Mouse (Mus musculus): ENCODE measurements around the gene Defb5. TPM values are rescaled to one million over a fixed set of nuclear protein-coding genes. Genes with fewer than 3 reads are reported as not detected.
"Not testable (repeated sequence)": the region's sequence is repeated elsewhere in the genome, so short reads cannot be mapped to it uniquely, and the experiment has no call there.

The Defb5 gene
- not detected in 2 replicates for polyA plus RNA-seq (2015; fragmentation: Nextera tagmentation; extraction: Ambion mirVana)

- Histone ChIP-seq H3K4me3 (replicated peaks) (no peak within 1 kb of the TSS), H3K27me3 (no peaks in the 10 kb centered on the region), H3K4me1 (replicated peaks) (no peaks in the 10 kb centered on the region), H3K9me3 (replicated peaks) (no peaks in the 10 kb centered on the region), H3K9ac (no peak within 1 kb of the TSS), H3K27ac (replicated peaks) (no peak within 1 kb of the TSS), H3K36me3 (replicated peaks) (no peaks in the 10 kb centered on the region), H3K4me2 (no peak within 1 kb of the TSS)
- WGBS (ENCODE audit: insufficient replicate concordance) = 75% methylated on average over 5 of the region's 5 CpGs
- no peak for ATAC-seq (ENCODE audit: insufficient read depth)
Measured at GRCm38 (mm10) chr8:19247280-19247679, at the start of gene Defb5. Gene Defb5 (plus strand): TSS chr8:19247580.

GRCm38 (mm10) chr8:19225161-19225560 is 22.2 kb upstream of the Defb5 start, which contains the start of gene Defb6:
Gene Defb6 (plus strand): TSS chr8:19225478.
- H3K9me3 ChIP-seq (replicated peaks) = no peaks in the 10 kb centered on the region
- no peak for ATAC-seq (ENCODE audit: insufficient read depth)
- H3K27ac ChIP-seq (replicated peaks) = no peak within 1 kb of the TSS
- WGBS (ENCODE audit: insufficient replicate concordance) = 52% methylated on average over 1 of the region's 1 CpGs
- no peaks in the 10 kb centered on the region for H3K4me1 ChIP-seq (replicated peaks)
- H3K36me3 ChIP-seq (replicated peaks) = no peaks in the 10 kb centered on the region
- no peak within 1 kb of the TSS for H3K9ac ChIP-seq
- no peaks in the 10 kb centered on the region for H3K27me3 ChIP-seq
- H3K4me2 ChIP-seq = no peak within 1 kb of the TSS
- H3K4me3 ChIP-seq (replicated peaks) = no peak within 1 kb of the TSS

DNA sequence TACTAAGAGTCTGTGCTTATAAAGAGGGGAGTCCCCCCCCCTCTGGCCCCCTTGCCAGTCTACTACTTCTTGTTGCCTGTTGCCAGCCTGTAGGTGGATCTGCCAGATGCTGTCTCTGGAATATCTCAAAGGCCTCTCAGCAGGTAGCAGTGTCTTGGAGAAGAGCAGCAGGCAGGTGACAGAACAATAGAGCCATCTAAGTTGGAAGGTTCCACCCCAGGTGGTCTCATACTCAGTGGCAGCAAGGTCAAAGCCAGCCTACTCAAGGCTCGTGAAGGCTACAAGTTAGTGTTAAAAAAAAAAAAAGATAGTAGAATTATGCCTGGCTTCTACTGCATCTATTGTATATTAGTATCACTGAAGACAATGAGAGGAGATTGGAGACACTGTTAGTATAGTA is 9.3 kb upstream of the Defb5 start:
- Histone ChIP-seq H3K9me3 (replicated peaks) (no peaks in the 10 kb centered on the region), H3K4me1 (replicated peaks) (no peaks in the 10 kb centered on the region), H3K36me3 (replicated peaks) (no peaks in the 10 kb centered on the region), H3K9ac (no peak overlapping the region), H3K4me3 (replicated peaks) (no peak overlapping the region), H3K27ac (replicated peaks) (no peak overlapping the region), H3K4me2 (no peak overlapping the region), H3K27me3 (no peaks in the 10 kb centered on the region)
- no peak for ATAC-seq (ENCODE audit: insufficient read depth)
- 57% methylated on average over 1 of the region's 1 CpGs for WGBS (ENCODE audit: insufficient replicate concordance)

DNA sequence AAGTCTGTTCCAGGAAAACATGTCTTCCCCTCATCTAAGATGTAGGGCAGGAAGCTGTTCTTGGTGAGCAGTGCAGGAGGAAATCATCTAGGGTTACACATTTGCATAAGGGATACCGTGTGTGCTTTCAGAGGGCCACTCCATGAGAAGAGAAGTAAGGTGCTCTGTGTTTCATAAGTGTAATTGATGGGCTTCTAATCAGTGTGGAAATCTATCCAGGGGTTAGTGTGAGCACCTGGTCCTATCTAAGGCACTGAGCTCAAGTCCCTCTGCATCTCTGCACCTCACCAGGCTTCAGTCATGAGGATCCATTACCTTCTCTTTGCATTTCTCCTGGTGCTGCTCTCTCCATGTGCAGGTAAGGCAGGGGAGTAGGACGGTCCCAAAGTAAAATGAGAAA is 7.8 kb upstream of the Defb5 start, which contains the start of gene Defb46:
Defb46 (plus strand) TSS at position 301 of the 400 bp plus-strand sequence.
- 69% methylated on average over 2 of the region's 2 CpGs for WGBS (ENCODE audit: insufficient replicate concordance)
- no peaks in the 10 kb centered on the region for H3K4me1 ChIP-seq (replicated peaks)
- no peak within 1 kb of the TSS for H3K9ac ChIP-seq
- no peaks in the 10 kb centered on the region for H3K36me3 ChIP-seq (replicated peaks)
- H3K4me2 ChIP-seq = no peak within 1 kb of the TSS
- ATAC-seq (ENCODE audit: insufficient read depth) = no peak
- no peak within 1 kb of the TSS for H3K27ac ChIP-seq (replicated peaks)
- H3K9me3 ChIP-seq (replicated peaks) = no peaks in the 10 kb centered on the region
- no peak within 1 kb of the TSS for H3K4me3 ChIP-seq (replicated peaks)
- no peaks in the 10 kb centered on the region for H3K27me3 ChIP-seq

DNA sequence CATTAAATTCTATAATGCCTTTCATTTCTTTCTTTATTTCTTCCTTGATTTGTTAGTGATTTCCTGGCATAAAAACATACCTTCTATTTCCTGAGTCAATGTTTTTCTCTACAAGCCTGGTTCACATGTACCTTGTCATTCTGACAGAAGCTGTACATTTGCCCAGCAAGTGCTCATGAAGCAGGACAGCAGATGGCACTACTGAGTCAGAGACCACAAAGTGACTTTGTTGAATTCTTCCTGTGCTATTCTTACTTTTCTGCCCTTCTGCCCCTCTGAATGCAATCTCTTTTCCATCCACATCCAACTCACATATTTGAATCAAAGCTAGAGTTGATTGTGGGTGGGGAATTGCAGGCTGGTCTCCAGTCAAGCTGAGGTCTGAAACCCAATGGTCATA is 10.8 kb downstream of the Defb5 start:
- no peaks in the 10 kb centered on the region for H3K36me3 ChIP-seq (replicated peaks)
- no peak overlapping the region for H3K9ac ChIP-seq
- H3K27me3 ChIP-seq = no peaks in the 10 kb centered on the region
- no peak overlapping the region for H3K4me2 ChIP-seq
- H3K27ac ChIP-seq (replicated peaks) = no peak overlapping the region
- no peak overlapping the region for H3K4me3 ChIP-seq (replicated peaks)
- H3K9me3 ChIP-seq (replicated peaks) = no peaks in the 10 kb centered on the region
- no peak for ATAC-seq (ENCODE audit: insufficient read depth)
- H3K4me1 ChIP-seq (replicated peaks) = no peaks in the 10 kb centered on the region

DNA sequence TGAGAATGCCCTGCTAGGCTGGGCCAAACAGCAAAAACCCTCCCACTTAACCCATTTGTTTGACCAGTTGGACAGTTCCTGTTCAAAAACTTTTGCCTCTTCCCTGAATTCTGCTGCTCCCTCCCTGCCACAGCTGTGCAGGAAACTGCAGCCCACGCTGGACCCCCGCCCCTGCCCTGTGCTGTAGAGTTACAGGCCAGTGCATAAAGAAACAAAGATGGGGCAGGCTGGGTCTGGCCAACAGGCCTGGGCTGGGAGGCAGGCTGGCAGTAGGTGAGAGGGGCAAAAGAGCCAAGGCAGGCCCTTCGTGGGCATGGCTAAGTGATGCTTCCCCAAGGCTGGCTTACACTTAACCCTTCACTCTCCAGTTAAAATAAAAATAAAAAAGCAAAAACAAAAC is 12.3 kb downstream of the Defb5 start:
- H3K4me3 ChIP-seq (replicated peaks) = no peak overlapping the region
- no peak overlapping the region for H3K4me2 ChIP-seq
- H3K4me1 ChIP-seq (replicated peaks) = no peaks in the 10 kb centered on the region
- 39% methylated on average over 3 of the region's 3 CpGs for WGBS (ENCODE audit: insufficient replicate concordance)
- no peaks in the 10 kb centered on the region for H3K36me3 ChIP-seq (replicated peaks)
- no peak for ATAC-seq (ENCODE audit: insufficient read depth)
- H3K27me3 ChIP-seq = no peaks in the 10 kb centered on the region
- no peaks in the 10 kb centered on the region for H3K9me3 ChIP-seq (replicated peaks)
- H3K9ac ChIP-seq = no peak overlapping the region
- no peak overlapping the region for H3K27ac ChIP-seq (replicated peaks)

GRCm38 (mm10) chr8:19293060-19293459 is 45.7 kb downstream of the Defb5 start, which contains the start of gene Defb3:
Gene Defb3 (plus strand): TSS chr8:19293360.
- H3K27me3 ChIP-seq; H3K9ac ChIP-seq; H3K4me2 ChIP-seq; H3K27ac ChIP-seq (replicated peaks); ATAC-seq (ENCODE audit: insufficient read depth); H3K4me3 ChIP-seq (replicated peaks); H3K36me3 ChIP-seq (replicated peaks); H3K9me3 ChIP-seq (replicated peaks); H3K4me1 ChIP-seq (replicated peaks): not testable (repeated sequence)
- WGBS (ENCODE audit: insufficient replicate concordance) = 6% methylated on average over 2 of the region's 2 CpGs

DNA sequence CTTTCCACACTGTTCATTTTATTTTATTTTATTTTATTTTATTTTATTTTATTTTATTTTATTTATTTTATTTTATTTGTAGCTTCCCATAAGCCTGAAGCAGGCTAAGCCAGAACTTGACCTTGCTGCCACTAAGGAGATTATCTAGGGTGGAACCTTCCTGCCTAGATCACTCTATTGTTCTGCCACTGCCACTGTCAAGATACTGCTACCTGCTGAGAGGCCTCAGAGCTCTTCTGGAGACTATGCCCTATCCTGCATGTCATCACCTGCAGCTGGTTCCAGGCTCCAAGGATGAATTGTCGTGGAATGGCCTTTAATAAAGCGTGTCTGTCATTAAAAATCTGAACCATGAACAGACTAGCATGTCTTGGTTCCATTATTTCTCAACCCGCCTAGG is 51.0 kb downstream of the Defb5 start:
- H3K4me1 ChIP-seq (replicated peaks); H3K36me3 ChIP-seq (replicated peaks); H3K9ac ChIP-seq; H3K4me3 ChIP-seq (replicated peaks); H3K4me2 ChIP-seq; H3K27ac ChIP-seq (replicated peaks); H3K9me3 ChIP-seq (replicated peaks); H3K27me3 ChIP-seq; ATAC-seq (ENCODE audit: insufficient read depth): not testable (repeated sequence)
- 41% methylated on average over 3 of the region's 3 CpGs for WGBS (ENCODE audit: insufficient replicate concordance)

Other genes starting within 250 kb of the Defb5 start
- not detected in 2 replicates for gene Defb38, start 221.0 kb upstream of the Defb5 start, polyA plus RNA-seq (2015; fragmentation: Nextera tagmentation; extraction: Ambion mirVana)
- not detected in 2 replicates for gene Defb39, start 182.8 kb upstream of the Defb5 start, polyA plus RNA-seq (2015; fragmentation: Nextera tagmentation; extraction: Ambion mirVana)
- gene Defb12, start 132.7 kb upstream of the Defb5 start, polyA plus RNA-seq (2015; fragmentation: Nextera tagmentation; extraction: Ambion mirVana) = not detected in 2 replicates
- gene Defb34, start 123.8 kb upstream of the Defb5 start, polyA plus RNA-seq (2015; fragmentation: Nextera tagmentation; extraction: Ambion mirVana) = not detected in 2 replicates
- gene Gm45826, start 106.8 kb upstream of the Defb5 start, polyA plus RNA-seq (2015; fragmentation: Nextera tagmentation; extraction: Ambion mirVana) = not detected in 2 replicates
- gene Defb14, start 53.2 kb upstream of the Defb5 start, polyA plus RNA-seq (2015; fragmentation: Nextera tagmentation; extraction: Ambion mirVana) = not detected in 2 replicates
- gene Defb4, start 48.9 kb upstream of the Defb5 start, polyA plus RNA-seq (2015; fragmentation: Nextera tagmentation; extraction: Ambion mirVana) = not detected in 2 replicates
- not detected in 2 replicates for gene Defb6, start 22.1 kb upstream of the Defb5 start, polyA plus RNA-seq (2015; fragmentation: Nextera tagmentation; extraction: Ambion mirVana)
- not detected in 2 replicates for gene Defb46, start 7.7 kb upstream of the Defb5 start, polyA plus RNA-seq (2015; fragmentation: Nextera tagmentation; extraction: Ambion mirVana)
- gene Defb3, start 45.8 kb downstream of the Defb5 start, polyA plus RNA-seq (2015; fragmentation: Nextera tagmentation; extraction: Ambion mirVana) = not detected in 2 replicates
- gene Defb8, start 200.0 kb downstream of the Defb5 start, polyA plus RNA-seq (2015; fragmentation: Nextera tagmentation; extraction: Ambion mirVana) = not detected in 2 replicates
- gene Defb7, start 247.5 kb downstream of the Defb5 start, polyA plus RNA-seq (2015; fragmentation: Nextera tagmentation; extraction: Ambion mirVana) = not detected in 2 replicates